Mouse (Mus musculus) left cerebral cortex, postnatal 4 days (tissue): ENCODE data around the gene Inafm2. TPM values are rescaled to one million over a fixed set of nuclear protein-coding genes. Genes with fewer than 3 reads are reported as not detected.

Experiments used
- DNase-seq: peaks from one replicate; pipeline ENCODE4 v3.0.0-alpha.2; 2022
- intact Hi-C: fragments of 180-260 bp; cut with DNase I; formaldehyde crosslinking; loops from one replicate; pipeline ENCODE4 v1.15.1; 2025
- total RNA-seq, 2 experiments: library from RNA; stranded (reverse); gene quantifications; 2 replicates each; pipeline ENCODE4 v1.2.3; 2021

Gene Inafm2
- total RNA-seq, 2 experiments from 2014 or later = 17.8 to 19.7 TPM

GRCm38 (mm10) chr2:118778418-118778817 is 32.9 kb downstream of the Inafm2 start:
- no peak for DNase-seq
- intact Hi-C loops = no loop called here

DNA sequence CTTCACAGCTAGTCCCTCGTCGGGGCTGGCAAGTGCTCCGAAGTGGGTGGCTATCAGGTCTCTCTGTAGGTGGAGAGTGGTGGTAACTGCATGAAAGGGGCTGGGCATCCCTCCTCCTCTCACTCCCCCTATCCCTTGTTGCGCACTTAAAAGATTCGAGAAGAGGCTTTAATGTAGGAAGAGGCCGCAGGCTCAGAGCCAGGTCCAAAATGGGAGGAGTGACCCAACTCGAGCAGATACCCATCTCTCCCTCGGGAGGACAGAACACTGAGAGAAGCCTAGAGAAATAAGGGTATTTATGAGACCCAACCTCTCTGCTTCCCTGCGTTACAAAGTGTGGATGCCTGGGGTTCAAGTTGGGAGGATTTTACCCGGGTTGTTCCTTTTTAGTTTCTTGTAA is 33.5 kb downstream of the Inafm2 start:
- no peak for DNase-seq
- intact Hi-C loops = no loop called here

GRCm38 (mm10) chr2:118779504-118780480 is 34.2 kb downstream of the Inafm2 start, which contains the start of gene Disp2:
Gene Disp2 (plus strand): TSS chr2:118779719.
- intact Hi-C loops = no loop called here
- DNase-seq = peak; percentile 96

DNA sequence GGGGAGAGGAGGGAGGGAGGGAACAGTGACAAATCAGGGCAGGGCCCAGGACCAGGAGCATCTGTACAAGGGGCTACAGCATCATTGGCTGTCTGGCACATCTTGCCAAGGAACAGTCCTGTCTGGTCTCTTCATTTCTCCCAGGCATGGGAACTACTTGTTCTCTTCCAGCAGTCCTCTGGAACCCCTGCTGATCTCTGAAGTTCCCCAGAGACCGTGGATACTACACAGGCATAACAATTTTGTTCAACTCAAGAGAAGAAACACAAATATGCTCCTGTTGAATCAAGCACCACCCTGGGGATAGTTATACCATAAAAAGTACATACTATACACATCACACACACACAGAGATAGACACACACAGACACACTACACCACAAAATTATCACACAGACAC is 35.6 kb downstream of the Inafm2 start:
- intact Hi-C loops = no loop called here
- no peak for DNase-seq

GRCm38 (mm10) chr2:118782303-118782702 is 36.7 kb downstream of the Inafm2 start:
- no peak for DNase-seq
- intact Hi-C loops = no loop called here

GRCm38 (mm10) chr2:118783093-118783492 is 37.5 kb downstream of the Inafm2 start:
- intact Hi-C loops = no loop called here
- DNase-seq = no peak

- intact Hi-C loops = no loop called here
- no peak for DNase-seq
These were observed 38.1 kb downstream of the Inafm2 start for GRCm38 (mm10) chr2:118783663-118784062.

- no peak for DNase-seq
- intact Hi-C loops = no loop called here
These were observed 41.0 kb downstream of the Inafm2 start for GRCm38 (mm10) chr2:118786525-118786924.

- intact Hi-C loops = no loop called here
- DNase-seq = peak; percentile 93
These were observed 43.9 kb downstream of the Inafm2 start for GRCm38 (mm10) chr2:118789501-118789900.

DNA sequence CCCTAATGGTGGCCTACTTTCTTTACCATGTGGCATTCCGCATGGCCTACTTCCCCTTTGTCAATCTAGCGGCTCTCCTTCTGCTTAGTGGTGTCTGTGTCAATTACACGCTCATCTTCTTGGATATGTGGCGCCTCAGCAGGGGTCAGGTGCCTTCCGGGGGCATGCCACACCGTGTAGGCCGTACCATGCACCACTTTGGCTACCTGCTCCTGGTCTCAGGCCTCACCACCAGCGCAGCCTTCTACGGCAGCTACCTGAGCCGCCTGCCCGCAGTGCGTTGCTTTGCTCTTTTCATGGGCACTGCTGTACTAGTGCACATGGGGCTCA is 44.6 kb downstream of the Inafm2 start:
- no peak for DNase-seq
- intact Hi-C loops = no loop called here

DNA sequence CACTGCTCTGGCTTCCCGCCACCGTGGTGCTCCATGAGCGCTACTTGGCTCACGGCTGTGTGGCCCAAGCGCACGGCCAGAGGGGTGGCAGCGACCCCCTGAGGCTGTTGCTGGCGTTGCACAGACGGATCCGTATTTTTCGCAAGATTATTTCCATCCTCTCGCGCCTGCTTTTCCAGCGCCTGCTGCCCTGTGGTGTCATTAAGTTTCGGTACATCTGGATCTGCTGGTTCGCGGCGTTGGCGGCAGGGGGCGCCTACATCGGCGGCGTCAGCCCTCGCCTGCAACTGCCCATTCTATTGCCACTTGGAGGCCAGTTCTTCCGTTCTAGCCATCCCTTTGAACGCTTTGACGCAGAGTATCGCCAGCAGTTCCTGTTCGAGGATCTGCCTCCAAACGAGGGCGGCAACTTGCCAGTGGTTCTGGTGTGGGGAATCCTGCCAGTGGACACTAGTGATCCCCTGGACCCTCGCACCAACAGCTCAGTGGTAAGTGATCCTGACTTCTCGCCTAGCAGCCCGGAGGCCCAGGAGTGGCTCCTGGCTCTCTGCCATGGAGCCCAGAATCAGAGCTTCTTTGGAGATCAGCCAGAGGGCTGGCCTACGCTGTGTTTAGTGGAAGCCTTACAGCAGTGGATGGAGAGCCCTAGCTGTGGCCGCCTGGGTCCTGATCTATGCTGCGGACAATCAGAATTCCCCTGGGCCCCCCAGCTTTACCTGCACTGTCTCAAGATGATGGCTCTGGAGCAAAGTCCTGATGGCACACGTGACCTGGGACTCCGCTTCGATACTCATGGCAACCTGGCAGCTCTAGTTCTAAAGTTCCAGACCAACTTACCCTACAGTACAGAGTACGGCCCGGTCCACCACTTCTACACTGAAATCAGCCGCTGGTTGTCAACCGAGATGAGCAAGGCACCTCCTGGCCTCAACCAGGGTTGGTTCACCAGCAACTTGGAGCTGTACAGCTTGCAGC is 45.3 kb downstream of the Inafm2 start:
- intact Hi-C loops = no loop called here
- DNase-seq = peak; percentile 92

DNA sequence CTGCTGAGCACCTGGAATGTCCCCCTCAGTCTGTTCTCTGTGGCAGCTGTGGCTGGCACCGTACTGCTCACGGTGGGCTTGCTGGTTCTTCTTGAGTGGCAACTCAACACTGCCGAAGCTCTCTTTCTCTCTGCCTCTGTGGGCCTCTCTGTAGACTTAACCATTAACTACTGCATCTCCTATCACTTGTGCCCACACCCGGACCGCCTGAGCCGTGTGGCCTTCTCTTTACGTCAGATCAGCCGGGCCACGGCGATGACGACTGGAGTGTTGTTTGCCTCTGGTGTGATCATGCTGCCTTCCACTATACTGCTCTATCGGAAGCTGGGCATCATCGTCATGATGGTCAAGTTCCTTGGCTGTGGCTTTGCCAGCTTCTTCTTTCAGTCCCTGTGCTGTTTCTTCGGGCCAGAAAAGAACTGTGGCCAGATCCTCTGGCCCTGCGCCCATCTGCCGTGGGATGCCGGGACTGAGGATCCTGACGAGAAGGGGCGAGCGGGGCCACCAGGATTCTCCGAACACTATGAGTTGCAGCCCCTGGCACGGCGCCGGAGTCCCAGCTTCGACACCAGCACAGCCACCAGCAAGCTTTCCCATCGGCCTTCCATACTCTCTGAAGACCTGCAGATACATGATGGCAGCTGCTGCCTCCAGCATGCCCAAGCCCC is 46.2 kb downstream of the Inafm2 start:
- peak; percentile 49 for DNase-seq

GRCm38 (mm10) chr2:118792259-118792613 is 46.7 kb downstream of the Inafm2 start:
- no peak for DNase-seq
- intact Hi-C loops = no loop called here

More for the DNA sequence above, 46.2 kb downstream of the Inafm2 start:
- intact Hi-C loops = no loop called here

GRCm38 (mm10) chr2:118793636-118794035 is 48.1 kb downstream of the Inafm2 start:
- no peak for DNase-seq
- intact Hi-C loops = no loop called here

Other genes with a start within 250 kb of the Inafm2 start
- 1 to 10 TPM; 5.7 to 6.0 TPM for gene Bmf, start 196.1 kb upstream of the Inafm2 start, total RNA-seq
- gene Bub1b, start 147.5 kb upstream of the Inafm2 start, total RNA-seq = 1 to 10 TPM; 5.7 to 5.9 TPM
- 100 to 1,000 TPM; 142 to 154 TPM for gene Pak6, start 82.5 kb upstream of the Inafm2 start, total RNA-seq
- 1 to 10 TPM; 2.2 to 2.5 TPM for gene Ankrd63, start 41.8 kb upstream of the Inafm2 start, total RNA-seq
- 1 to 10 TPM; 1.8 to 2.1 TPM for gene Plcb2, start 17.3 kb upstream of the Inafm2 start, total RNA-seq
- 1 to 10 TPM; 1.8 to 2.1 TPM for gene Ccdc9b, start 16.9 kb downstream of the Inafm2 start, total RNA-seq
- gene Phgr1, start 27.0 kb downstream of the Inafm2 start, total RNA-seq = not detected
- gene Disp2, start 34.0 kb downstream of the Inafm2 start, total RNA-seq = 100 to 1,000 TPM; 109 to 128 TPM
- 1 to 10 TPM; 7.6 to 8.3 TPM for gene Knstrn, start 68.2 kb downstream of the Inafm2 start, total RNA-seq
- 10 to 100 TPM; 50.7 to 57.6 TPM for gene Ivd, start 116.2 kb downstream of the Inafm2 start, total RNA-seq
- 10 to 100 TPM; 32.3 to 35.6 TPM for gene Bahd1, start 154.6 kb downstream of the Inafm2 start, total RNA-seq
- 1 to 10 TPM; 4.0 to 4.3 TPM for gene Chst14, start 180.7 kb downstream of the Inafm2 start, total RNA-seq